Mouse (Mus musculus) liver, embryonic 14.5 days (tissue): ENCODE results near the gene Kcnj6.

ENCODE experiments used
- CTCF ChIP-seq: IDR thresholded peaks from 2 replicates; pipeline ENCODE4 v1.5.1; 2016; ENCODE audit warnings: antibody characterized with exemption, low read depth, control low read depth
- EP300 ChIP-seq: IDR thresholded peaks from 2 replicates; pipeline ENCODE4 v1.6.1; 2016; ENCODE audit warnings: antibody characterized with exemption, low read depth

DNA sequence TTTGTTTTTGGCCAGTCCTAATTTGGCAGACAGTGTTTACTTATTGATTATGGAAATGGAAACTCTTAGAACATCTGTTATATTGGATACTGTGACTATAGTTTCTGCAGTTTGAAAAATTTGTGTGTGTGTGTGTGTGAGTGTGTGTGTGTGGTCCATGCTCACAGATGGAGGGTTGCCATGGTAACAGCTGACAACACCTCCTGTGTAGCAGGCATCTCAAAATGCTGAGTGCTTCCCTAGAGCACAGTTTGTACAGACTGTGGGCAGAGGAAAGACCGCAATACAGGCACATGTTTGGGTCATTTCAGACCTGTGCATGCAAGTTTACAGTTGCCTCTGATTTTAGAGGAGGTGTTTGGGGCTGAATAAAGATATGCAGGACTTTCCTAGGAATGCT lies 244.0 kb downstream of the Kcnj6 start:
- TF ChIP-seq CTCF (no peak), EP300 (no peak)
